Mouse (Mus musculus) lung, adult 2 months (tissue): ENCODE measurements around the gene Agtr1a.

Experiments
- CTCF ChIP-seq: fragments of 200-500 bp; IDR thresholded peaks from 2 replicates; pipeline ENCODE4 v1.5.1; 2011; ENCODE audit warnings: mild to moderate bottlenecking, low read length, control low read depth; ENCODE audit not compliant: insufficient read depth
- POLR2A ChIP-seq: fragments of 200-500 bp; IDR thresholded peaks from 2 replicates; pipeline ENCODE4 v1.6.1; 2011; ENCODE audit warnings: low read depth, mild to moderate bottlenecking, control low read depth, low read length, borderline replicate concordance; ENCODE audit errors: extremely low read depth

GRCm38 (mm10) chr13:30362048-30362447 lies 25.8 kb downstream of the Agtr1a start:
- no peak for TF ChIP-seq POLR2A
- no peak for TF ChIP-seq CTCF
